Mouse (Mus musculus) lung, postnatal 10 days (tissue): ENCODE data around the gene Man2a1.

Source experiments
- DNase-seq: peaks from one replicate; pipeline ENCODE4 v3.0.0; 2021

Gene Man2a1

DNA sequence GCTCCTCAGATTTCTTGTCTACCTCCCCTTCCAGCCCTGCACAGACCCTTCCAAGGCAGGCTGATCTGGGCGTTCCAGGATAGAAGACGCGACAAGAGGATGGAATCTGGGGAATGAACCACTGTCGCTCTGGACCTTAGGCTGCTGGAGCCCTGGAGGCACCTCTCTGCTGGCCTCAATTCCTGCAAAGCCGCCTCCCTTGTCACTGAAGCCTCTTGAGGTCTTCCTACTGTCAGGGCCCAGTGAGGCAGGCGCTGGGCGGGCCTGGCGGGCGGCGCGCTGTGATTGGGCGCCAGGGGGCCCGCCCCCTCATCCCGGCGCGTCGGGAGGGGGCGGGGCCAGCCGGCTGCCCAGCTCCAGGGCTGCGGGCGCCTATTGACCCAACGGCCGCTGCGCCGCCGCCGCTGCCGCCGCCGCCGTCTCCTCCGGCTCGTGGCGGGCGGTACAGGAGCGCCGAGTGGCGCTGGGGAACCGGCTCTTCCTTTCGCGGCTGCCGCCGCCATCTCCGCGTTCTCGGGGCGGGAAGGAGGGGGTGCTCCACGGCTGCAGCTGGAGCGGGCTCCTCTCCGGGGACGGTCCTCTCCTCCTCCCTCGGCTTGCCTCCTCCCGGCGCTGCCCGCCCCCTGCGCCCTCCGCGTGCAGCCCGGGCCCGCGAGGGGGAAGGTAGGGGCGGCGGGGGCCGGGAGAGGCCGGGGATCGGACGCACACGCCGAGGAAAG lies at the start of gene Man2a1:
Gene Man2a1, plus strand, starts transcription at position 365 of the 719 bp plus-strand sequence.
- peak; percentile 90 for DNase-seq

DNA sequence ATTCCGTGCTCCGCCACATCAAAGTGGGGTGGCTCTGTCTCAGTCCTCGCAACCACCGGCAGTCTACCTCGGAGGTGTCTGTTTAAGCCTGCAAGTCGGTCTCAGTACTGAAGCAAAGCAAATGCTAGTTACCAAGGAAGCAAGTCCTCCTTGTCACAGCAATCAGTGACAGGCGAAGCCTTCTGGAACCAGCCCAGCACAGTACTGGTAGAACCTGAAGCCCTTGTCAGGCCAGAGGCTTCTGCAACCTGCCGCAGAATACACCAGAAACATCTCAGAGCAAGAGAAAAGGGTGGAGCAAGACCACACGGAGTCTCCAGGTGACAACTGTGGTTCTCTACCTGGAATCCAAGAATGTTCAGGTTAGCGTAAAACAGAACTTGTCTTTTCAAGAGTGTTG lies 47.2 kb upstream of the Man2a1 start:
- DNase-seq = no peak

GRCm38 (mm10) chr17:64554901-64555300 lies 45.6 kb upstream of the Man2a1 start:
- DNase-seq = no peak

- no peak for DNase-seq
Observed at GRCm38 (mm10) chr17:64556661-64557445, 43.7 kb upstream of the Man2a1 start.

DNA sequence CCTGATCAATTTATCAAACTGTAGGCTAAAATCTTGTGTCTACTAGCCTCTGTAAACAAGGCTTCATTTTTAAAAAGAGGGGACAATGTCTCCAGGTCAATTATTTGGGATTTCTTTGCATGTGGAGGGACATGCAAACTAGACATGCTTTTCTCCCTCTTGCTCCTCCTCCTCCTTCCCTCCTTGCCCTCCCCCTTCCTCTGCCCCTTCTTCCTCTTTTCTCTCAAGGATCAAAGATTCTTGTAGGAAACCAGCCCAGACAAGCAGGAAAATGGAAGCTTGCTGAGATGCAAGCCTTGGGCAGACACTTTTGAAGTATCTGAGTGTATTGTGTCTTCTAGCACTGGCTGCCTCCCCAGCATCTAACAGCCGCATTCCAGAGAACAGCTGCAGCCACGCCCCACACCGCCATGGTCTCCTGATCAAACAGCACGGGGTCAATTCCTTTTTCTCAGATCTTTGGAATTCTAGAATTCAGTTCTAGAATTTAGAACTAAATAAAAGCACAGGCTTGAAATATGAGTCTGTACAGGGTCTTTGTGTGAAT lies 41.5 kb upstream of the Man2a1 start:
- DNase-seq = peak; percentile 21

DNA sequence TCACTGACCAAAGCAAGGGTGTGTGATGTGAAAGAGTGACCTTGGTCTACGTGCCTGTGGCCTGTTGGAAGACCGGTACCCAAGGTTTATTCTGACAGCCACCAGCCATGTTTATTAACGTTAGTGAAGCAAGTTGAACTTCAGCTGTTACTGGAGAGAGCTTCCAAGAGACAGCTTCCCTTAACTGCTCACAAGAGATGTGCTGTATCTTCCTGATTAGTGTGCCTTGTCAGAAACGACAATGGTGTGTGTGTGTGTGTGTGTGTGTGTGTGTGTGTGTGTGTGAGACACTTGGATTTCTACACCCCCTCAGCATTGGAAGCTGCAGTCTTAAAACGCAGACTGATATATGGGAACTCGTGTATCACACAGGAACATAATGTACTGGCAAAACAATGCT lies 34.1 kb upstream of the Man2a1 start:
- DNase-seq = no peak

- no peak for DNase-seq
Observed at GRCm38 (mm10) chr17:64567546-64567945, 33.0 kb upstream of the Man2a1 start.

DNA sequence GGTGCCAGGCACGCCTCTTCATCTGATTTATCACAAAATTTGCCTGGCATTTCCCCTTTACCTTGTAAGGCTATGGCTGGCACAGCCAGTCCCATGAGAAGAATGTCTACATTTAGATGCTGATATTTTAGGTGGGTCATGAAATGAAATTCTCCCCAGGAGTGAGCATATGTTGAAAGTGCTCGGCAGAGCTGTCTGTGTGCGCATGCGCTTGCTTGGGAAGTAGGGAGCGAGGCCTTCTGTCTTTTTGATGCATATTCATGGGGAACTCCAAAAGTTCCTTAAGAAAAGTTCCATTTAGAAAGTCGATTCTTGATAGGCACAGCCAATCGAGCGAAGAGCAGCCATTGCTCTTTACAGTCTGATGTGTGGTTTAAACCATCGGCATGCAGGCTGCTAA lies 26.6 kb upstream of the Man2a1 start:
- no peak for DNase-seq

DNA sequence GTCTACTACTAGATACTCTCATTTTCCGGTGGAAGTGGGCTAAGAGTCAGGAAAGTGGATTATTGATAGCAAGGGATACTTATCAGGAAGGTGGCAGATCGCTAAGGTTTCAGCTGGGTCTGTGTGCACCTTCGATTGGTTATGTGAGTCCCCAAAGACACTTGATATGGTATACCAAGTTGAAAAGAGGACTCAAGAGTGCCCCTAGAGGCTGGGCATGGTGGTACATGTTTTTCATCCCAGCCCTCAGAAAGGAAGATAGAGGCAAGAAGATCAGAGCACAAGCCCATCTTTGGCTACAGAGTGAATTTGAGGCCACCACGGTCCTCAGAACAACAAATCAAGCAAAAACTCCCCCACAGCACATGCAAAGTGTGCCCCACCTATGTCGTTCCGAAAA lies 25.3 kb upstream of the Man2a1 start:
- peak; percentile 16 for DNase-seq

DNA sequence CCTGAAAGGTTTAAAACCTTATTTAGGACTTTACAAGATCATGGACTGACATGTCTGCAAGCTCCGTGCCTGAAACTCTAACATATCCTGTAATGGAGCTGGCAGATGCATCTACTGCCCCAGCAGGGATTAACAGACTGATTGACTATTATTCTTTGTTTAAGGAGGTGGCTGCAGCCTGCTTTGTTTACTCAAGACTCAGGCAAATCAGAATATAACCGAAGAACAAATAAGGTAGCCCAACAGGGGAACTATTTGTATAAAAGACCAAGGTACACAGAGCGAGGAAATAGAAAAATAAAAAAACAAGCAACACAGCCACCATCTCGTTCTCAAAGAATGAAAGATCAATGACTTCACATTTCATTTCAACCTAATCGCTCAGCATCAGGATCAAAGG lies 23.1 kb upstream of the Man2a1 start:
- DNase-seq = no peak

DNA sequence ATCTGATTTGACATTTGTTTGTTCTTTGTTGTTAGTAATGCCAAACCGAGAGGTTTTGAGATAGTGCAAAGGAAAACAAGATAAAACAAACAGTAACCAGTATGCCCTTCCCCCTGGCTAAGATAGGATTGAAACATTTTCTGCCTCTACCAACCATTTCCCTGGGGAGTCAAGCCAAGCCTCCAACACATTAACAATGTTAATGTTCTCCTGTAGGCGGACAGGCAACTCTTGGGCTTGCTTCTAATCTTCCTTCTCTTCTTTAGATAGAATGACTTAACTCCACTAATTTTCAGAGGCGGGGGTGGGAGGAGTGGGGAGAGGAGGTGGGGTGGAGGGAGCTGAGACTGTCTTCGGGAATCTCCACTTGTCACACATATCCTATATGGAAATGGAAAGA lies 22.2 kb upstream of the Man2a1 start:
- DNase-seq = no peak

GRCm38 (mm10) chr17:64579696-64580095 lies 20.8 kb upstream of the Man2a1 start:
- peak; percentile 12 for DNase-seq

DNA sequence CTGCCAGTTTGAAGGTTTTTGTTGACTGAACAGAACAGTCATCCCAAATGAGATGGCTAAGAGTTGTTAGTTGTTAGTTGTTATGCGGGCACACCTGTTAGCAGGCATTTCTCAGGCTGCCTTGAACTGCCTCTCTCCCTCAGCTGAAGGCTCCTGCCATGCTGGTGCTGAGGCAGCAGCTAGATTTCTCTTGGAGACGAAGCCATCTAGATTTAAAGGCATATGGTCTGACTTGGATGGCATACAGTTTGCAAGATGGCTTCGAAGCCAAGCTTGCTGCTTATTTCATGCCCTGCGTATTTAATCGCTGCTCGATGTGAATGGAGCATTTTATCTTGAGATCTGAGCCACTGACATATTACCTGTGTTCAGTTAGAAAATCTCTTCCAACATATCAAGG lies 19.4 kb upstream of the Man2a1 start:
- no peak for DNase-seq

- no peak for DNase-seq
Observed at GRCm38 (mm10) chr17:64581962-64582361, 18.6 kb upstream of the Man2a1 start.

GRCm38 (mm10) chr17:64590483-64590882 lies 10.1 kb upstream of the Man2a1 start:
- DNase-seq = no peak

DNA sequence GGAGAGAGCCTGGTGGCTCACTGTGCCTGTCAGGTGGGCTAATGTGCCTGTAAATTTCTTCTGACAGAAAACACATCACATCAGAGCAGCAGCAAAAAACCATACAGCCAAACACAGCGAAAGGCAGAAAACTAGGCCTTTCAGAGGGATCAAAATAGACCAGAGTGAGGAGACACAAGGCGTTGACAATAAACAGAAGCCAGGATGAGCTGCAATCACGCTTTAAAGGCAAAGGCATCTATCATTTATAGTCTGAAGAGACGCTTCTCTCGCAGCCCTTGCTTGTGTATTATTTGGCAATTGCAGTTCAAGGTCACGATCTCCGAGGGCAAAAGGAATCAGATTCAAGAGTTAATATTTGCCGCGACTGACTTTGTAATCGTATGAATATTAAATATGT lies 9.2 kb upstream of the Man2a1 start:
- no peak for DNase-seq

GRCm38 (mm10) chr17:64592355-64592754 lies 8.2 kb upstream of the Man2a1 start:
- DNase-seq = no peak

DNA sequence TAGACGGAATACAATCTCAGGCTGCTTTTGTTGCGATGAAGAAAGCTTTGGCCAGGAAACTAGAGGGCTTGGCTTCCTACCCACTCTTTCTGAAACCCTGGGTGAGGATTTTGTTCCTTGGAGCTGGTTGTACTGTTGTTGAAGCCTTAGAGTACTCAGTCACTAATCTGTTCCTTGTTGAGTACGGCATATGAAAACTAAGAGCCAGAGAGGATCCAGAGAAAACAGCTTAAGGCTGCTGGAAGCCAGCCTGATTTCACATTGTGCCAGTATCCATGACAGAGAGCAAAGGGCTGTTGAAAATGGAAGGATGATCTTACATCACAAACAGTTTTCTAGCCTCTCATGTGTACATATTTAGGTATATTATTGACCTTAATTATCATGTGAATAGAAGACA lies 7.7 kb upstream of the Man2a1 start:
- DNase-seq = no peak

GRCm38 (mm10) chr17:64597770-64598169 lies 2.8 kb upstream of the Man2a1 start:
- no peak for DNase-seq

DNA sequence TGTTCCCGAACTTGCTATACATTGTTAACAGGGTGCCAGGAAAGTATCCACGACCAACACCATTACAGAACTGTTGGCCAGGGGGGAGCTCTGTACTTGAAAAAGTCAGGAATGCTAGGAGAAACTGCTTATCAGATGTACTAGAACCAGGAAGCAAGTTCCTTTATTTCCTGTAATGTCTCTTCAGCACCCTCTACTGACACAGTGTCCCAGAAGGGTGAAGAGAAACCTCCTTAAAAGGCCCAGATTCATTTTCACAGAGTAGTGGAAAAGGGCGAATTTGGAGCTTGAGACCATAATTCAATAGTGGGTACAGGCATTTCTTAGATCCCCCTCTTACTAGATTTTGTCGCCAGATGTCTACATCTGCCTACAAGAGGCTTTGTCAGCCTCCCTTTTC lies 620 bp upstream of the Man2a1 start:
- DNase-seq = peak; percentile 72

GRCm38 (mm10) chr17:64601091-64601750 lies 685 bp downstream of the Man2a1 start:
- DNase-seq = peak; percentile 73

DNA sequence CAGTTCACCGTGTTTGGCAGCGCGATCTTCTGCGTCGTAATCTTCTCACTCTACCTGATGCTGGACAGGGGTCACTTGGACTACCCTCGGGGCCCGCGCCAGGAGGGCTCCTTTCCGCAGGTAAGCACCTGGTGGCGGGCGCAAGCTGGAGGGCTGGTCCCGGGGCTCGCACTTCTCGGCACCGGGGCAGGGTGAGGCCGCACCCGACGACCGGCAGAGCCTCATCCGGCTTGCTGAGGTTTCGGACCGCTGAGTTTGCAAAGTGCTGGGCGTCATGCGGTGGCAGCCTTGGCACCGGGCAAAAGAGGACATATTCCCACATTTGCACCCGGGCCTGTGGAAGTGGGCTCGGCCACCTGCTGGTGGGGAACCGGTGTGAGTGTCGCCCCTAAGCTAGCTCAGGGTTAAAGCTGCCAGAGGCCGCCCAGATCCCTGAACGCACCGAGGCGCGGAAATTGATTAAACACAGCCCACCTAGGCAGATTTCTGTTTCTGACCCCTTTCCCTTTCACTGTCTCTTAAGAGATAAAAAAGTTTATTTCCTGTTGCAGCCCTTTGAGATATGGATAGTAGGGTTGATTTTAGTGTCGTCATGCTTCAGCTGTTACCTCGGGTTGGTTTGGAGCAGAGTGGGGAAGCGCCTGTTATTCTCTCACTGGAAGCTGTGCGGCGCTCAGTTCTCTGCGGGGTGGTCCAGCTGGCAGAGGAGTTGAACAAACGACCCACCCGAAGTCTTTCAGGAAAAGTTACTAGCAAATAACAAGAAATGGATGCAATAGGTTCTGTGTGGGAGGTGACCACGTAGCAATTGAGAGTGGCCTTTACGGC lies 1.4 kb downstream of the Man2a1 start:
- peak; percentile 74 for DNase-seq

DNA sequence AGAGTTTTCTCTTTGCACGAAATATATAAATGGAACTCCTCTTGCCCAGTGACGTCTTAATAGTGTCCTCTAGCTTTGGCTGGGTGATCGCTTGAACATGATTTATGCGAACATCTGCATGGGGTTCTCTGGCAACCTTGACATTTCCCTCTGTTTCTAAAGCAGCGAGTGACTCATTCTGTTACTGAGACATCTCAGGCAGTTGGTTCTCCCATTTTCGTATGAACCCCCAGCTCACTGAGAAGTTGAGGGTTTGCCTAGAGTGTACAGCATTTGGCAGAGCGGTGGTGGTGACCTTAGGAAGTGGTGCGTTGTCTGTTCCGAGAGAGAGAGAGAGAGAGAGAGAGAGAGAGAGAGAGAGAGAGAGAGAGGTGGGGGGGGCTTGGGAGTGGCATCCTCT lies 2.6 kb downstream of the Man2a1 start:
- DNase-seq = no peak
